Mouse (Mus musculus): ENCODE results near the gene Cluh.

GRCm38 (mm10) chr11:74653385-74653784 lies 4.1 kb downstream of the Cluh start:
- TF ChIP-seq POLR2A (IDR thresholded peaks at IDR 0.05; ENCODE audit: control insufficient read depth, extremely low read depth, insufficient read depth, low read length, poor library complexity) (no peak), CTCF (IDR thresholded peaks at IDR 0.05; ENCODE audit: borderline replicate concordance, control insufficient read depth, extremely low read depth, insufficient read depth, low read length, poor library complexity) (no peak)

All from thymus, adult 2 months (tissue).